Mouse (Mus musculus): ENCODE measurements around the gene Ncor2.

GRCm38 (mm10) chr5:125136996-125137671 is 41.9 kb downstream of the Ncor2 start:
- TF ChIP-seq CTCF (conservative IDR thresholded peaks at IDR 0.05; ENCODE audit: low read length) (no peak), NANOG (IDR thresholded peaks at IDR 0.05; ENCODE audit: borderline replicate concordance, low read length) (no peak)
